Mouse (Mus musculus): ENCODE results near the gene Slc25a22. TPM values are rescaled to one million over a fixed set of nuclear protein-coding genes. Genes with fewer than 3 reads are reported as not detected.
"Not testable (repeated sequence)": the region's sequence is repeated elsewhere in the genome, so short reads cannot be mapped to it uniquely, and the experiment has no call there.

Gene Slc25a22
- polyA plus RNA-seq, 1 experiment from 2014 or later = 58.2 TPM

DNA sequence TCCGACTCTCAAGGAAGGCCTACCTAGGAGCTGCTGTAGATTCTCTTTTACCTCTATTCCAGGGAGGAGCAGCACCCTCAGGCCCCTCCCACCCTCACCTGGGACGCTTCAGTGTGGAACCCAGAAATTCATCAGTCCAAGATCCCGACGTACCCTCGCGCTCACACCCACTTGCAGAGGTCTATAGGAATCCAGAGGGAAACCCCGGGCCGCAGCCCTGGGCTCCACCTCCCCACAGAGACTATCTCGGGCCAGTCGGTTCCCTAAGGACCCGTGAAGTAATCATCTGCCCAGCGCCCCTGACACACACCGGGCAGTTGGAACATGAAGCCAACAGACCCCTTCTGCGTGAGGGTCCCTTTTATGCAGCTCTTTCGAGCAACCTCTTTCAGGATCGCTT is 24.4 kb downstream of the Slc25a22 start:
- 3% methylated on average over 16 of the region's 16 CpGs for WGBS
- Histone ChIP-seq H3K4me1 (peaks cover 22% of the 10 kb centered on the region), H3K9me3 (replicated peaks) (no peaks in the 10 kb centered on the region), H3K9ac (peak overlapping the region; percentile 91), H3K36me3 (ENCODE audit: poor library complexity, severe bottlenecking) (peaks cover 24% of the 10 kb centered on the region), H3K4me3 (peak overlapping the region; percentile 77), H3K4me2 (peak overlapping the region; percentile 96), H3K27me3 (peaks cover 1% of the 10 kb centered on the region; the same call in 1 of the 2 replicates), H3K27ac (peak overlapping the region; percentile 81)
- no peak for ATAC-seq

DNA sequence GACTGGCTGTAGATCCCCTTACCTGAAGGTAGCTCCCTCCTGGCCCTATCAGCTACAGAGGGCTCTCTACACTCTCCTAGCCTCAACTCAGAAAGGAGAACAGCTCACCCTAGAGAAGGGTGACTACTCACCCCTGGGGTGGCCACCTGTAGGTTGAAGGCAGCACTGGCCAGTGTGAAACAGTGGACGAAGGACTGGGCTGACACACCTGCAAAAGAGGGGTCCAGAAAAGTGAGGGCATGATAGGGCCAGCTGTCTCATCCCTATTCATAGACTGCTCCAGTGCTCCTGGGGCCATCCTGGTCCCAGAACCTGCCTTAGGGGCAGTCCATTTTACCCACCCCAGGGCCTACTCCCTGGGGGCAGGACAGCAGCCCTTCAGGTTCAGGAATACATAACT is 26.0 kb downstream of the Slc25a22 start:
- WGBS = 100% methylated on average over 1 of the region's 1 CpGs
- Histone ChIP-seq H3K4me3 (no peak overlapping the region), H3K27ac (no peak overlapping the region), H3K4me1 (peaks cover 22% of the 10 kb centered on the region), H3K36me3 (ENCODE audit: poor library complexity, severe bottlenecking) (peaks cover 35% of the 10 kb centered on the region), H3K9me3 (replicated peaks) (0 out of 2 replicates have a peak, but pooled peaks cover 2% of the 10 kb centered on the region), H3K4me2 (no peak overlapping the region), H3K27me3 (no peaks in the 10 kb centered on the region), H3K9ac (no peak overlapping the region)
- no peak for ATAC-seq

DNA sequence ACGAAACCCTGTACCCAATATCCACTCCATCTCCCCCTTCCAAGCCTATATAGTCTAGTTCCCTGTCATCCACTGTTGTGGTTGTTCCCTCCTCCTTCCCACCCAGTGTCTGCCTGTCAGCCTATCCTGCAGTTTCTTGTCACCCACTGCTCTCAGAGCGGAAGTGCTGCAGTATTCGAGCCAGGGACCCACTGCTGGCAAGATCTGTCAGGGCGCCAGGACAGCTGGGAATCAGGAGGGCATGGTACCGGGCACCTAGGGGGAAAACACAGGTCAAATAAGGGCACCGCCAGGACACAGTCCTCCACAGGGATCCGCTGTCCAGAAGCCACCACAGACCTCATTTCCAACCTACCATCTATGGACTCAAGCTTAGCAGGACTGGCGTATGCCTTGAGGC is 27.1 kb downstream of the Slc25a22 start:
- no peak overlapping the region for H3K4me2 ChIP-seq
- no peak overlapping the region; the same call in 1 of the 2 replicates for H3K9ac ChIP-seq
- H3K27me3 ChIP-seq = no peaks in the 10 kb centered on the region
- H3K36me3 ChIP-seq (ENCODE audit: poor library complexity, severe bottlenecking) = peaks cover 42% of the 10 kb centered on the region
- peaks cover 22% of the 10 kb centered on the region for H3K4me1 ChIP-seq
- H3K4me3 ChIP-seq = no peak overlapping the region
- no peak overlapping the region for H3K27ac ChIP-seq
- H3K9me3 ChIP-seq (replicated peaks) = 0 out of 2 replicates have a peak, but pooled peaks cover 2% of the 10 kb centered on the region
- WGBS = 89% methylated on average over 8 of the region's 8 CpGs
- ATAC-seq = no peak

DNA sequence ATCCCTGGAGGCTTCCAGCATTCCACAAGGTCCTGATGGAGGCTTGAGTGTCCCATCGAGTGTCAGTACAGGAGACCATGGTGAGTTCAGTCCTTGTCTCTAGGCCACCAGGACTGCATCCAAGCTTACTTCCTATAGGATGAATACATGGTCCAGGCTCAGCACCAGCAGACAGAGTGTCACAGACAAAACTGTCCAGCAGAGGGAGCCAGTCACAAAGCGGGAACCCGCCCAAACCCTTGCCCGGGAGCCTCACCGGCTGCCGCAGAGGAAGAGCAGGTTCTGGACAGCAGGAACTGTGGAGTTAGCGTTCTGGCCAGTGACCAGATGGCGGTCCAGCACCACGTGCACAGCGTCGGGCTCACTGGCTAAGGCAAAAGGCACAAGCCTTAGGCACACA is 28.9 kb downstream of the Slc25a22 start:
- Histone ChIP-seq H3K27me3 (no peaks in the 10 kb centered on the region), H3K9ac (peak overlapping the region; percentile 41; the same call in 1 of the 2 replicates), H3K4me1 (peaks cover 16% of the 10 kb centered on the region), H3K9me3 (replicated peaks) (0 out of 2 replicates have a peak, but pooled peaks cover 2% of the 10 kb centered on the region), H3K36me3 (ENCODE audit: poor library complexity, severe bottlenecking) (peaks cover 47% of the 10 kb centered on the region), H3K4me3 (no peak overlapping the region), H3K4me2 (0 out of 2 replicates have a peak overlapping the region, but pooled peaks have one; percentile 17), H3K27ac (no peak overlapping the region)
- WGBS = 7% methylated on average over 11 of the region's 11 CpGs
- ATAC-seq = peak; percentile 71

DNA sequence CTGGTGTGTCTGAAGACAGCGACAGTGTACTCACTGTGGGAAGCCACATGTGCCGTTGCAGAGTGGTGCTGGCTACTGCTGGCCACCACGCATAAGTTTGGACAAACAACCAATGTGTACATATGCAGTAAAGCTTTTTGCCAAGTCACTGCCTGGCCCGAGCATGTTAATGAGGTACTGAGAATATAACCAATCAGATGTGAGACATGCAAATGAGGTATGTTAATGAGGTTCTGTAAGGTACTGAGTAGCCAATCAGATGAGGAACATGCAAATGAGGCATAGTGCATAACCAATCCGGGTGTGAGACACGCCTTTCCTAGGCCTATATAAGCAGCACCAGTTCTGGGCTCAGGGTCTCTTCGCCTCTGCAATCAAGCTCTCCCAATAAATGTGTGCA is 30.0 kb downstream of the Slc25a22 start:
- ATAC-seq, H3K4me2 ChIP-seq: not testable (repeated sequence)

DNA sequence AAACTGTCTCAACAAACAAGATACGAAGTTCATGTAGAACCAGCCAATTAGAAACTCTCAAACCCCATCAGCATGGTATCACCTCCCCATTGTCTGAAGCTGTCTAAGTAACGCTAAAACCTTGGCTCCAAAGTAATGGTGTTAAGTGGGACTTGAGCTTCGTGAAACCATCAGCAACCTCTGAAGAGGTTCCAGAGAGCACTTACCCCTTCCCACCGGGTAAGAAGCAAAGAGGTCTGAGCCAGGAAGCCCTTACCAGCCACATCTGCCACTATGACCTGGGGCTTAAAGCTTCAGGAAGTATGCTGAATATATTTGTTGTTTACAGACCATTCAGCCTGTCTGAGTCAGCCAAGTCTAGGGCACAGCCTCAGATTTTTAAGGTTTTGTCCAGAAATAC is 32.2 kb downstream of the Slc25a22 start:
- Histone ChIP-seq H3K27me3 (no peaks in the 10 kb centered on the region), H3K9me3 (replicated peaks) (0 out of 2 replicates have a peak, but pooled peaks cover 2% of the 10 kb centered on the region), H3K4me1 (peaks cover 6% of the 10 kb centered on the region), H3K4me2 (no peak overlapping the region), H3K9ac (no peak overlapping the region), H3K27ac (no peak overlapping the region), H3K36me3 (ENCODE audit: poor library complexity, severe bottlenecking) (peaks cover 76% of the 10 kb centered on the region), H3K4me3 (no peak overlapping the region)
- 82% methylated on average over 4 of the region's 4 CpGs for WGBS
- ATAC-seq = no peak

More for the DNA sequence above, 30.0 kb downstream of the Slc25a22 start:
- H3K9me3 ChIP-seq (replicated peaks); H3K9ac ChIP-seq; H3K27me3 ChIP-seq; H3K4me3 ChIP-seq; H3K27ac ChIP-seq; H3K4me1 ChIP-seq: not testable (repeated sequence)
- WGBS = 97% methylated on average over 7 of the region's 7 CpGs
- peaks cover 57% of the 10 kb centered on the region for H3K36me3 ChIP-seq (ENCODE audit: poor library complexity, severe bottlenecking)

DNA sequence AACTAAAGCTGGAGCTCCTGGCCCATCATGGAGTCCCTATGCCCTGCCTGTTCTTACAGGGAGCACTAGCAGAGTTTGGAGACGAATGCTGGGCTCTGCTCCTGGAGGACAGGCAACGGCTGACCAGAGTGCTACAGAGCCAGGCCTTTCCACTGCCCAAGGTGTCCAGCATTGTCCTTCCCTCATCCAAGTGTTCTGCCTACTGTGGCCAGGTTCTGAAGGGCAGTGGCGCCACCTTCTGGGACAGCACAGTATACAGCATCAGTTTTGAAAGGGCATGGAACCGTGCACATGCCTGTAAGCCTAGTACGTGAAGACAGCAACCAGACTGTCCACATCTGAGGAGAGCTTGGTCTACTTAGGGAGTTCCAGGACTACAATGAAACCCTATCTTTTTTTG is 34.4 kb downstream of the Slc25a22 start:
- H3K4me3 ChIP-seq = no peak overlapping the region
- H3K27ac ChIP-seq = no peak overlapping the region
- peaks cover 76% of the 10 kb centered on the region for H3K36me3 ChIP-seq (ENCODE audit: poor library complexity, severe bottlenecking)
- H3K27me3 ChIP-seq = no peaks in the 10 kb centered on the region
- H3K9me3 ChIP-seq (replicated peaks) = 0 out of 2 replicates have a peak, but pooled peaks cover 2% of the 10 kb centered on the region
- H3K4me1 ChIP-seq = no peaks in the 10 kb centered on the region
- H3K9ac ChIP-seq = no peak overlapping the region
- ATAC-seq = peak; percentile 59; the same call in 1 of the 2 replicates
- 44% methylated on average over 5 of the region's 5 CpGs for WGBS
- no peak overlapping the region for H3K4me2 ChIP-seq

DNA sequence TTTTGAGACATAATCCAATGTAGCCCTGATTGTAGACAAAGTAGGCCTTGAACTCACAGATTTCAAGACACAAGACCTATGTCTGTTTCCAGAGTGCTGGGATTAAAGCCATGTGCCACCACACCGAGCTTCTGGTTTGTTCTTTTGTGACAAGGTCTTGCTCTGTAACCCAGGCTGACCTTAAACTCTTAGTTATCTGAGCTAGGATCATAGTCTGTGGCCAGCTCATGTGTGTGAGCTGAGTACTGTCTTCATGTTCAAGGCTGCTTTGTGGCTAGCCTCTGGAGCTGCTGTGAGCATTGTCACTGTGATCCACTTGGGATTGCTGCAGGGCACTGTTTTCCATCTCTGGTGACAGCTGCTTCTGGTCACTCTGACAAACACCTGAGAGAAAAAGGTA is 42.3 kb downstream of the Slc25a22 start:
- Histone ChIP-seq H3K36me3 (ENCODE audit: poor library complexity, severe bottlenecking) (peaks cover 46% of the 10 kb centered on the region), H3K4me3 (no peak overlapping the region), H3K9ac (no peak overlapping the region), H3K4me1 (peaks cover 14% of the 10 kb centered on the region), H3K9me3 (replicated peaks) (no peaks in the 10 kb centered on the region), H3K27ac (no peak overlapping the region), H3K27me3 (0 out of 2 replicates have a peak, but pooled peaks cover 3% of the 10 kb centered on the region), H3K4me2 (no peak overlapping the region)
- 83% methylated on average over 1 of the region's 1 CpGs for WGBS
- no peak for ATAC-seq

DNA sequence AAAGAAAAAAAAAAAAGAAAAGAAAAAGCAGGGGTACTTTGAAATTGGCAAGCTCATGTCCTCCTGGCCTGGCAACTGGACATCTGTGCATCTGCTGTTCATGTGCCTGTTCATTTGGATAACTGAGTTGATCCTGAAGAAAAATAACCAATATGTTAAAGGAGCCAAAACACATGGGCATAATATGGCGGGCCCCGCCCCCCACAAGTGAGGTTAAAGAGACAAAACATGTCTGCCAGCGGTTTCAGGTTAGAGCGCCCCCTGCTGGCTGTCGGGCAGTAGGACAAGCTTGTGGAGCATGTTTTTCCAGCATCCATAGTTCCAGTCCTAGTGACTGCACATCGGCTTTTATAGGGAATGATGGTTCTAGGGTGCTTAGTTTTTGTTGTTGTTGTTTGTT is 42.9 kb downstream of the Slc25a22 start:
- no peaks in the 10 kb centered on the region for H3K9me3 ChIP-seq (replicated peaks)
- H3K4me3 ChIP-seq = no peak overlapping the region
- no peak overlapping the region for H3K4me2 ChIP-seq
- peaks cover 40% of the 10 kb centered on the region for H3K36me3 ChIP-seq (ENCODE audit: poor library complexity, severe bottlenecking)
- H3K4me1 ChIP-seq = peaks cover 14% of the 10 kb centered on the region
- 12% methylated on average over 6 of the region's 6 CpGs for WGBS
- peaks cover 5% of the 10 kb centered on the region; the same call in 1 of the 2 replicates for H3K27me3 ChIP-seq
- no peak overlapping the region for H3K9ac ChIP-seq
- H3K27ac ChIP-seq = no peak overlapping the region
- ATAC-seq = no peak

DNA sequence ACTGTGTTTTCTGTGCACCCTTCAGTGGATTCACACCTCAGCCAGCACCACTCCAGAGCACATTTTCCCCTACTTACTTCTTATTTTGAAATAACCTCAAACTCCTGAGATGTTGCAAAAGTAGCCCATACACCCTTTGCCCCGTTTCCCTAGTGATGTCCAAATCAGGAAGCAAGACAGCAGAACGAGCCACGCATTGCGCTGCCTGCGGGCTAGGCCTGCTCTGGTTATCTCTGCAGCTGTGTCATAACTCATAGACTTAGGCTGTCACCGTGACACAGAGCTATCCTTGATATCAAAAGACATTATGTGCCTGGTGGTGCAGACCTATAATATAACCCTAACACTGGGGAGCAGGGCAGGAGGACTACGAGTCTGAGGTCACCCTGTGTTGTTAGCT is 43.5 kb downstream of the Slc25a22 start:
- H3K4me1 ChIP-seq = peaks cover 14% of the 10 kb centered on the region
- H3K36me3 ChIP-seq (ENCODE audit: poor library complexity, severe bottlenecking) = peaks cover 35% of the 10 kb centered on the region
- no peaks in the 10 kb centered on the region for H3K9me3 ChIP-seq (replicated peaks)
- H3K4me3 ChIP-seq = no peak overlapping the region
- WGBS = 94% methylated on average over 7 of the region's 7 CpGs
- H3K9ac ChIP-seq = no peak overlapping the region
- ATAC-seq = no peak
- no peak overlapping the region for H3K27ac ChIP-seq
- no peak overlapping the region for H3K4me2 ChIP-seq
- H3K27me3 ChIP-seq = peaks cover 10% of the 10 kb centered on the region

DNA sequence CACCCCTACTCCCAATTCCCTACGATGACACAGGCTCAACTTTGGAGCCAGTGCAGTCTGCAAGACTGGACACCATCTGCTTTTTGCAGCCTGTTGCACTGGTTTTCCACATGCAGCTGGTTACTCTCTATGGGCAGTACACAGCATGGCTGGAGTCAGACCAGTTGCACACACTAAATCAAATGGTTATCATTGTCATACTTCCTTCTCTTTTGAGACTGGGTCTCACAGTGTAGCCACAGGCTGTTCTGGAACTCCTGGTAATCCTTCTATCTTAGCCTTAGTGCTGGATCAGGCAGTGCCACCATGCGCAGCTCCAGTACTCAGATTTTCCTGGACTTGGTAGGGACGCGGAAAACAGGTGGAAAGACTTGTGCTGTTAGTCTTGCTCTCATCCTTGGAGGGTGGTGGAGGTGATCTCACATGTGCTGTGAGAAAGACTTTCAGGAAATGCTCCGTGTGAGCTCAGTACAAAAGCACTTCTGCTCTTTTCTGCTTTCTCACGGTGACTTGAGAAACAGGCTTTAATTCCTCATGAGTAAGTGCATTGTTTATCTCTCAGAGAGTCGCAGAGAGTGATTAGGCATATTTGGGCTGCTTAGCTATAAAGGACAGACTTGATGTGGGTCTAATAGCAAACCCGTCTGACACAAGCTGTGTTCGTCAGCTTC is 45.0 kb downstream of the Slc25a22 start:
- 10% methylated on average over 9 of the region's 9 CpGs for WGBS
- peak overlapping the region; percentile 68 for H3K4me3 ChIP-seq
- H3K27ac ChIP-seq = peak overlapping the region; percentile 44; the same call in 1 of the 2 replicates
- peak overlapping the region; percentile 79 for H3K9ac ChIP-seq
- H3K4me2 ChIP-seq = peak overlapping the region; percentile 92
- H3K36me3 ChIP-seq (ENCODE audit: poor library complexity, severe bottlenecking) = peaks cover 20% of the 10 kb centered on the region
- peaks cover 14% of the 10 kb centered on the region for H3K4me1 ChIP-seq
- H3K9me3 ChIP-seq (replicated peaks) = no peaks in the 10 kb centered on the region
- no peak; the same call in 1 of the 2 replicates for ATAC-seq
- H3K27me3 ChIP-seq = peaks cover 15% of the 10 kb centered on the region

DNA sequence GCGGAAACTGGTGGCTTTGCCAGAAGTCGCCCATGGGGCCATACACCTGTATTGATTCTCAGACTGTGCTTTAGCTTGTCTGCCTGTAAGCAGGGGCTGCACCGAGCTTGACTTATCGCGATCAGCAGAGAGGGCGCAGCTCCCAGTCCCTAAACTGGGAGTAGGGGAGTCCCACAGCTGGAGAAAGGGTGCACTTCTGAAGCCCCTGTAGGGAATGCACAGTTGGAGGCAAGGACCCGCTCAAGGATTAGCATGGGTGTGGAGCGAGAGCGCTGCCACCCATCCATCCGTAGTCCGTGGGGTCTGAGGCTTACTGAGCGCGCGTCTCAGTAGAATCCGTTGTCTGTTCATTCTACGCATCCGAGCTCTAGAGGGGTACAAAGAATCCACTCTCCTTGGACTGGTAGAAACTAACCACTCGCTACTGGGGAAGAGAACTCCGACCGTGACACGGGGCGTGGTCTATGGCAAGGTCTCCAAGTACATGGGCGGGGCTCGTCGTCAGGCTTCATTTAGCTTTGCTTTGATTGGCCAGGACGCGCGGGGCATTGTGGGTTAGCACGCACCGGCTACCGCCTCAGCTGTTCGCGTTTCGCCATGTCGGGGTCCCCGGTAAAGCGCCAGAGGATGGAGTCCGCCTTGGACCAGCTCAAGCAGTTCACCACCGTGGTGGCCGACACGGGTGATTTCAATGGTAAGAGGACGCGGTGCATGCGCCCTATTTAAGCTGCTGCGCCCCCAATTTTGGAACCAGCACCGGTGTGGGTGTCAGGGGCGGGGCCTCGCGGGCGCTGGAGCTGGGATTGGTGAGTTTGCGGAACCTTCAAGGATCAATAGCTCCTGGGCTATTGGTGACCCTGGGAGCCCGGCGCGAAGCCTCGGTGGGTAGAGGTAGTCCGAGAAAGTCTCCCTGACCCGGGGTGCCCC is 45.8 kb downstream of the Slc25a22 start, which contains the start of gene Taldo1:
Gene Taldo1 (plus strand): TSS at position 575 of the 927 bp plus-strand sequence.
- Histone ChIP-seq H3K27ac (peak within 1 kb of the TSS; percentile 57), H3K4me2 (peak within 1 kb of the TSS; percentile 92), H3K9me3 (replicated peaks) (no peaks in the 10 kb centered on the region), H3K4me1 (peaks cover 14% of the 10 kb centered on the region), H3K4me3 (peak within 1 kb of the TSS; percentile 68), H3K27me3 (peaks cover 15% of the 10 kb centered on the region), H3K36me3 (ENCODE audit: poor library complexity, severe bottlenecking) (peaks cover 15% of the 10 kb centered on the region), H3K9ac (peak within 1 kb of the TSS; percentile 79)
- peak; percentile 96 for ATAC-seq
- WGBS = under 1% methylated on average over 57 of the region's 57 CpGs

Data from forebrain, embryonic 13.5 days (tissue).